Mouse (Mus musculus) heart, embryonic 13.5 days (tissue): ENCODE results near the gene Mapk8ip1. TPM values are rescaled to one million over a fixed set of nuclear protein-coding genes. Genes with fewer than 3 reads are reported as not detected.

Experiments used
- ATAC-seq: fragments of 200-750 bp; cut with Nextera tagmentation; 2 replicates; pipeline ENCODE4 v1.8.0; 2017; ENCODE audit warnings: moderate TSS enrichment; ENCODE audit not compliant: insufficient number of reproducible peaks, low FRiP score, low TSS enrichment; ENCODE audit errors: extremely low read depth
- H3K27ac ChIP-seq: fragments of 300-500 bp; sonication (generic); replicated peaks from 2 replicates; pipeline ENCODE4 v1.5.1; 2015; ENCODE audit warnings: moderate library complexity, mild to moderate bottlenecking, inconsistent platforms
- H3K27me3 ChIP-seq: fragments of 300-500 bp; sonication (generic); replicated peaks from 2 replicates; pipeline ENCODE4 v1.6.1; 2015; ENCODE audit warnings: mild to moderate bottlenecking, inconsistent platforms
- H3K36me3 ChIP-seq: fragments of 300-500 bp; sonication (generic); 2 replicates; pipeline ENCODE4 v1.6.1; 2015; ENCODE audit warnings: mild to moderate bottlenecking, inconsistent platforms
- H3K4me1 ChIP-seq: fragments of 300-500 bp; sonication (generic); 2 replicates; pipeline ENCODE4 v1.6.1; 2015; ENCODE audit warnings: inconsistent platforms
- H3K4me2 ChIP-seq: fragments of 300-500 bp; sonication (generic); 2 replicates; pipeline ENCODE4 v1.6.1; 2015; ENCODE audit warnings: inconsistent platforms, mild to moderate bottlenecking, moderate library complexity
- H3K4me3 ChIP-seq: fragments of 300-500 bp; sonication (generic); 2 replicates; pipeline ENCODE4 v1.5.1; 2015; ENCODE audit warnings: moderate library complexity, mild to moderate bottlenecking, inconsistent platforms
- H3K9ac ChIP-seq: fragments of 300-500 bp; sonication (generic); 2 replicates; pipeline ENCODE4 v1.6.1; 2015; ENCODE audit warnings: inconsistent platforms, mild to moderate bottlenecking, moderate library complexity
- H3K9me3 ChIP-seq: fragments of 300-500 bp; sonication (generic); 2 replicates; pipeline ENCODE4 v1.6.1; 2016; ENCODE audit warnings: inconsistent platforms
- WGBS: fragments of 180-500 bp; shearing (Covaris S2); methylation state at CpG from one replicate; pipeline ENCODE4 v1.1.7; 2015; ENCODE audit warnings: mixed read lengths; 5-methylcytosine and 5-hydroxymethylcytosine counted together
- polyA plus RNA-seq: library from polyadenylated mRNA; unstranded; fragments of >200 nt; fragmentation: Nextera tagmentation; extraction: Ambion mirVana; gene quantifications from 2 replicates; pipeline ENCODE4 v1.2.1, GENCODE M21; 2015

Mapk8ip1 gene
- polyA plus RNA-seq, 1 experiment from 2014 or later, result 7.5 TPM

DNA sequence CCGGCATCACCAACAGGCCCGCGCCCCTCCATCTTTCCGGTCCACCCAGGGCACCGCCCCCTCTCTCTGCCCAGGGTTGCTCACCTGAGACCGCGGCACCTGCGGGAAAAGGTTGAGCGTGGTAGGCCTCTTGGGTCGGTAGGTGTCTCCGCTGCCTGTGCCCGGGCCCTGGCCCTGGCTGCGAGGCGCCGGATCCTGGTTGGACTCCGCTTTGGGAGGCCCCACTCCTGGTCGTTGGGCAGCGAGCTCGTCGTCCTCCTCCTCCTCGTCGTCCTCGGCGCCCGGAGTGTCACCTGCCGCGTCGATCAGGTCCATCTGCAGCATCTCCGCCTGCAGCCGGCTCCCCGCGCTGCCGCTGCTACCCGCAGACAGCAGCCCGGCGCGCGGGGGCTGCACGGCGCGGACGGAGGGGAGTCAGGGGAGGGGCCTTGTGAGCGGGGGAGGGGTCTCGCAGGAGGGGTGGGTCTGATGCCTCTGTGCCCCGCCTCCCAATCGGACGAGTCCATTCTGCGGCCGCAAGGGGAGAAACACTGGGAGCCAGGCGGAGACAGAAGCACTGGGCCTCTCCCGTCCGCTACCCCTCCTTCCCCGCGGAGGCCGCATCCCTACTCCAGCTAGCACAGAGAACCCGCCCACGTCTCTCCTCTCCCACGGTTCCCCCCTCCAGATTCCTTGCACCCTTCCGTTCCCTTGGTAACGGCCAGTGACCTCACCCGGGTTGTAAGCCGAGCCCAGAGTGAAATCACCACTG is 12.0 kb downstream of the Mapk8ip1 start:
- Histone ChIP-seq H3K27me3 (peaks cover 64% of the 10 kb centered on the region), H3K4me2 (peak overlapping the region; percentile 91), H3K27ac (no peak overlapping the region), H3K9me3 (no peaks in the 10 kb centered on the region), H3K4me1 (peaks cover 44% of the 10 kb centered on the region), H3K9ac (peak overlapping the region; percentile 82), H3K4me3 (peak overlapping the region; percentile 72), H3K36me3 (peaks cover 14% of the 10 kb centered on the region)
- WGBS, result under 1% methylated on average over 58 of the region's 62 CpGs
- peak; percentile 79 for ATAC-seq

GRCm38 (mm10) chr2:92388081-92388517 is 13.0 kb downstream of the Mapk8ip1 start:
- Histone ChIP-seq H3K4me2 (peak overlapping the region; percentile 91), H3K9ac (peak overlapping the region; percentile 82)
- 62% methylated on average over 3 of the region's 3 CpGs for whole genome bisulfite sequencing

GRCm38 (mm10) chr2:92387646-92388045 is 13.4 kb downstream of the Mapk8ip1 start:
- peaks cover 42% of the 10 kb centered on the region for H3K4me1 ChIP-seq
- no peak overlapping the region for H3K4me3 ChIP-seq
- peaks cover 50% of the 10 kb centered on the region for H3K27me3 ChIP-seq
- no peak for ATAC-seq
- WGBS, result 72% methylated on average over 4 of the region's 4 CpGs
- H3K9me3 ChIP-seq, result no peaks in the 10 kb centered on the region
- no peak overlapping the region for H3K9ac ChIP-seq
- H3K27ac ChIP-seq, result no peak overlapping the region
- H3K4me2 ChIP-seq, result no peak overlapping the region
- peaks cover 24% of the 10 kb centered on the region for H3K36me3 ChIP-seq

More at GRCm38 (mm10) chr2:92388081-92388517, 13.0 kb downstream of the Mapk8ip1 start:
- no peak for ATAC-seq
- H3K36me3 ChIP-seq, result peaks cover 20% of the 10 kb centered on the region
- no peaks in the 10 kb centered on the region for H3K9me3 ChIP-seq
- H3K27me3 ChIP-seq, result peaks cover 55% of the 10 kb centered on the region
- no peak overlapping the region for H3K27ac ChIP-seq
- peaks cover 44% of the 10 kb centered on the region for H3K4me1 ChIP-seq
- peak overlapping the region; percentile 72 for H3K4me3 ChIP-seq

GRCm38 (mm10) chr2:92386821-92387570 is 14.1 kb downstream of the Mapk8ip1 start:
- 79% methylated on average over 30 of the region's 30 CpGs for WGBS
- Histone ChIP-seq H3K4me3 (no peak overlapping the region), H3K9ac (no peak overlapping the region), H3K4me1 (peaks cover 36% of the 10 kb centered on the region), H3K27ac (no peak overlapping the region), H3K27me3 (peaks cover 44% of the 10 kb centered on the region), H3K36me3 (peaks cover 31% of the 10 kb centered on the region), H3K9me3 (no peaks in the 10 kb centered on the region), H3K4me2 (no peak overlapping the region)
- no peak for ATAC-seq

GRCm38 (mm10) chr2:92385113-92386051 is 15.7 kb downstream of the Mapk8ip1 start:
- H3K9me3 ChIP-seq, result no peaks in the 10 kb centered on the region
- H3K4me2 ChIP-seq, result no peak overlapping the region
- peaks cover 28% of the 10 kb centered on the region for H3K27me3 ChIP-seq
- no peak overlapping the region for H3K9ac ChIP-seq
- peaks cover 25% of the 10 kb centered on the region for H3K4me1 ChIP-seq
- no peak overlapping the region for H3K4me3 ChIP-seq
- 62% methylated on average over 22 of the region's 22 CpGs for WGBS
- ATAC-seq, result no peak
- no peak overlapping the region for H3K27ac ChIP-seq
- H3K36me3 ChIP-seq, result peaks cover 47% of the 10 kb centered on the region

GRCm38 (mm10) chr2:92384101-92384500 is 17.0 kb downstream of the Mapk8ip1 start:
- Histone ChIP-seq H3K4me1 (peaks cover 12% of the 10 kb centered on the region), H3K4me3 (no peak overlapping the region), H3K9me3 (no peaks in the 10 kb centered on the region), H3K9ac (no peak overlapping the region), H3K27me3 (peaks cover 24% of the 10 kb centered on the region), H3K4me2 (no peak overlapping the region), H3K27ac (no peak overlapping the region), H3K36me3 (peaks cover 60% of the 10 kb centered on the region)
- 73% methylated on average over 4 of the region's 4 CpGs for WGBS
- ATAC-seq, result no peak

- no peak for ATAC-seq
- no peaks in the 10 kb centered on the region for H3K4me1 ChIP-seq
- H3K36me3 ChIP-seq, result peaks cover 73% of the 10 kb centered on the region
- 77% methylated on average over 4 of the region's 4 CpGs for WGBS
- no peak overlapping the region for H3K4me2 ChIP-seq
- H3K27me3 ChIP-seq, result peaks cover 13% of the 10 kb centered on the region
- H3K9me3 ChIP-seq, result no peaks in the 10 kb centered on the region
- H3K4me3 ChIP-seq, result no peak overlapping the region
- H3K27ac ChIP-seq, result no peak overlapping the region
- H3K9ac ChIP-seq, result no peak overlapping the region
These were observed 18.3 kb downstream of the Mapk8ip1 start for GRCm38 (mm10) chr2:92382759-92383158.

GRCm38 (mm10) chr2:92381901-92382588 is 19.0 kb downstream of the Mapk8ip1 start, which contains the start of gene 1700029I15Rik:
Gene 1700029I15Rik, plus strand, starts transcription at chr2:92382538.
- Histone ChIP-seq H3K36me3 (peaks cover 80% of the 10 kb centered on the region), H3K4me3 (no peak within 1 kb of the TSS), H3K27ac (no peak within 1 kb of the TSS), H3K9me3 (no peaks in the 10 kb centered on the region), H3K4me2 (no peak within 1 kb of the TSS), H3K27me3 (peaks cover 6% of the 10 kb centered on the region), H3K4me1 (no peaks in the 10 kb centered on the region), H3K9ac (no peak within 1 kb of the TSS)
- no peak for ATAC-seq
- 75% methylated on average over 5 of the region's 5 CpGs for WGBS

GRCm38 (mm10) chr2:92381161-92381560 is 19.9 kb downstream of the Mapk8ip1 start:
- 74% methylated on average over 5 of the region's 5 CpGs for WGBS
- Histone ChIP-seq H3K9ac (no peak overlapping the region), H3K27me3 (no peaks in the 10 kb centered on the region), H3K36me3 (peaks cover 78% of the 10 kb centered on the region), H3K27ac (no peak overlapping the region), H3K9me3 (no peaks in the 10 kb centered on the region), H3K4me2 (no peak overlapping the region), H3K4me1 (peaks cover 4% of the 10 kb centered on the region), H3K4me3 (no peak overlapping the region)
- ATAC-seq, result no peak

- H3K36me3 ChIP-seq, result peaks cover 72% of the 10 kb centered on the region
- no peaks in the 10 kb centered on the region for H3K9me3 ChIP-seq
- 77% methylated on average over 6 of the region's 6 CpGs for WGBS
- H3K9ac ChIP-seq, result no peak overlapping the region
- no peaks in the 10 kb centered on the region for H3K27me3 ChIP-seq
- H3K4me3 ChIP-seq, result no peak overlapping the region
- ATAC-seq, result no peak
- H3K27ac ChIP-seq, result no peak overlapping the region
- no peak overlapping the region for H3K4me2 ChIP-seq
- peaks cover 10% of the 10 kb centered on the region for H3K4me1 ChIP-seq
These were observed 20.5 kb downstream of the Mapk8ip1 start for GRCm38 (mm10) chr2:92380495-92381050.
